In genomic region chr15:100772685-100773084, GRCm38 (mm10) we compare ENCODE assay signal across 22 mouse cellular contexts. TPM values are rescaled to one million over a fixed set of nuclear protein-coding genes. Genes with fewer than 3 reads are reported as not detected.
DNase-seq lines count a peak whose midpoint lies in the region; ATAC-seq and TF ChIP-seq lines count a peak whose summit lies in the region.
"Had no signal": no experiment of that assay in that cellular context is flagged by ENCODE, and none has a peak within 500 bp of the region (broad histone marks: within the 10 kb centered on the region; RNA-seq: fewer than 3 reads in every experiment).

No protein-coding gene starts in this region.

- H3K36me3 ChIP-seq in kidney, adult 2 months (ENCODE audit: control insufficient read depth, insufficient read depth, low read length), result no peaks in the 10 kb centered on the region
- H3K36me3 ChIP-seq in lung, embryonic 14.5 days (ENCODE audit: insufficient read depth), result no peaks in the 10 kb centered on the region
- no peaks in the 10 kb centered on the region for H3K36me3 ChIP-seq in MEL (ENCODE audit: control insufficient read depth in 1 of 2, insufficient read depth in 2 of 2, low read length in 2 of 2)
- H3K36me3 ChIP-seq: embryonic facial prominence, embryonic 13.5 days; heart, embryonic 12.5 days; limb, embryonic 12.5 days; liver, embryonic 15.5 days; stomach, embryonic 15.5 days had no signal

- peak; percentile 38 for TF ChIP-seq RAD21 in MEL (IDR thresholded peaks at IDR 0.05; ENCODE audit: low read depth, low read length)

- H3K4me3 ChIP-seq in kidney, adult 2 months (ENCODE audit: insufficient read depth, low read depth, low read length), result no peak overlapping the region
- H3K4me3 ChIP-seq in lung, embryonic 14.5 days (ENCODE audit: low read depth, low read length), result no peak overlapping the region
- no peak overlapping the region for H3K4me3 ChIP-seq in MEL (ENCODE audit: control insufficient read depth in 1 of 2, insufficient read depth in 1 of 2, low read depth in 2 of 2, low read length in 2 of 2)
- H3K4me3 ChIP-seq: embryonic facial prominence, embryonic 13.5 days; heart, embryonic 12.5 days; hindbrain, embryonic 12.5 days; limb, embryonic 12.5 days; liver, embryonic 15.5 days; midbrain, embryonic 10.5 days; stomach, embryonic 15.5 days had no signal

- 94% methylated on average over 4 of the region's 4 CpGs for WGBS in kidney, adult 2 months
- WGBS in lung, embryonic 14.5 days, result 82% methylated on average over 4 of the region's 4 CpGs

- H3K27me3 ChIP-seq in kidney, adult 2 months (replicated peaks; ENCODE audit: control insufficient read depth, insufficient read depth, low read length), result no peaks in the 10 kb centered on the region
- peaks cover 7% of the 10 kb centered on the region for H3K27me3 ChIP-seq in lung, embryonic 14.5 days (ENCODE audit: insufficient read depth, low read length)
- no peaks in the 10 kb centered on the region for H3K27me3 ChIP-seq in MEL (ENCODE audit: control insufficient read depth in 1 of 2, insufficient read depth in 2 of 2, low read length in 2 of 2)
- H3K27me3 ChIP-seq: embryonic facial prominence, embryonic 13.5 days; hindbrain, embryonic 12.5 days; limb, embryonic 12.5 days; stomach, embryonic 15.5 days had no signal

- no peak overlapping the region for H3K4me2 ChIP-seq in lung, embryonic 14.5 days
- H3K4me2 ChIP-seq: embryonic facial prominence, embryonic 13.5 days; heart, embryonic 12.5 days; hindbrain, embryonic 12.5 days; limb, embryonic 12.5 days; liver, embryonic 15.5 days; stomach, embryonic 15.5 days had no signal

- no peaks in the 10 kb centered on the region for H3K4me1 ChIP-seq in kidney, adult 2 months (ENCODE audit: control insufficient read depth, insufficient read depth, low read length)
- no peaks in the 10 kb centered on the region for H3K4me1 ChIP-seq in lung, embryonic 14.5 days (ENCODE audit: insufficient read depth)
- H3K4me1 ChIP-seq in MEL (ENCODE audit: control insufficient read depth in 1 of 2, insufficient read depth in 2 of 2, low read length in 2 of 2), result peaks cover 0 to 5% of the 10 kb centered on the region in 2 experiments; a peak in 3 of 4 replicates
- H3K4me1 ChIP-seq: liver, embryonic 15.5 days had no signal

- H3K9me3 ChIP-seq in lung, embryonic 14.5 days (ENCODE audit: low read depth, low read length), result no peaks in the 10 kb centered on the region
- H3K9me3 ChIP-seq in MEL (replicated peaks; ENCODE audit: insufficient read depth, low read length), result no peaks in the 10 kb centered on the region
- H3K9me3 ChIP-seq: embryonic facial prominence, embryonic 13.5 days; heart, embryonic 12.5 days; hindbrain, embryonic 12.5 days; limb, embryonic 12.5 days; liver, embryonic 15.5 days; midbrain, embryonic 10.5 days; stomach, embryonic 15.5 days had no signal

- no peak for TF ChIP-seq POLR2A in kidney, adult 2 months (IDR thresholded peaks at IDR 0.05; ENCODE audit: low read depth, low read length)
- TF ChIP-seq POLR2A in MEL (IDR thresholded peaks at IDR 0.05; ENCODE audit: control insufficient read depth in 1 of 2, insufficient read depth in 1 of 2, low read depth in 1 of 2, low read length in 2 of 2, poor library complexity in 1 of 2), result no peak

- no peak overlapping the region for H3K9ac ChIP-seq in lung, embryonic 14.5 days
- no peak overlapping the region for H3K9ac ChIP-seq in MEL (ENCODE audit: control insufficient read depth, low read depth, low read length, poor library complexity, severe bottlenecking)
- H3K9ac ChIP-seq: embryonic facial prominence, embryonic 13.5 days; heart, embryonic 12.5 days; hindbrain, embryonic 12.5 days; limb, embryonic 12.5 days; liver, embryonic 15.5 days; stomach, embryonic 15.5 days had no signal

- no peak for ATAC-seq in lung, embryonic 14.5 days (ENCODE audit: insufficient read depth)
- ATAC-seq: forebrain, embryonic 16.5 days; intestine, embryonic 16.5 days had no signal

- no peak overlapping the region for H3K27ac ChIP-seq in kidney, adult 2 months (ENCODE audit: insufficient read depth, low read depth, low read length)
- no peak overlapping the region for H3K27ac ChIP-seq in lung, embryonic 14.5 days (ENCODE audit: low read depth)
- no peak overlapping the region for H3K27ac ChIP-seq in MEL (ENCODE audit: control insufficient read depth, low read depth, low read length)
- H3K27ac ChIP-seq: embryonic facial prominence, embryonic 13.5 days; hindbrain, embryonic 12.5 days; limb, embryonic 12.5 days; liver, embryonic 15.5 days; midbrain, embryonic 10.5 days; stomach, embryonic 15.5 days had no signal

- no peak for DNase-seq in kidney, adult 2 months
- no peak for DNase-seq in kidney, postnatal 36 days
- no peak for DNase-seq in lung, embryonic 14.5 days
- DNase-seq in lung, adult 18-20 months, result no peak
- peak; percentile 36 for DNase-seq in MEL (ENCODE audit: low read depth, low spot score)
- no peak for DNase-seq in cerebellum, adult 18-20 months
- DNase-seq in adrenal gland, adult (ENCODE audit: inconsistent age in 2 of 2, low spot score in 1 of 2), result no peak
- DNase-seq: adrenal gland, postnatal 10 days; cerebellum, postnatal 14 days; heart, postnatal 14 days; kidney, postnatal 14 days; retina, postnatal 1 day; thymus, adult 2 months had no signal

- H3K79me2 ChIP-seq in MEL (ENCODE audit: control insufficient read depth, insufficient read depth, low read length, poor library complexity), result no peaks in the 10 kb centered on the region

- no peak for TF ChIP-seq EP300 in MEL (IDR thresholded peaks at IDR 0.05; ENCODE audit: low read depth in 1 of 2, low read length in 2 of 2)

- TF ChIP-seq CTCF in kidney, adult 2 months (conservative IDR thresholded peaks at IDR 0.05; ENCODE audit: insufficient read depth, insufficient read length, low read depth, low read length), result 0 out of 2 replicates have a peak, but pooled peaks have one; percentile 20
- TF ChIP-seq CTCF in lung, embryonic 14.5 days (IDR thresholded peaks at IDR 0.05; ENCODE audit: low read depth), result peak; percentile 10; the same call in 1 of the 2 replicates
- TF ChIP-seq CTCF in MEL (IDR thresholded peaks at IDR 0.05 in 2 of 3, conservative IDR thresholded peaks at IDR 0.05 in 1 of 3; ENCODE audit: control insufficient read depth in 1 of 3, insufficient read depth in 1 of 3, low read depth in 2 of 3, low read length in 3 of 3, poor library complexity in 1 of 3, severe bottlenecking in 1 of 3), result peak; percentile 37 to 56 (median 43)

TF ChIP-seq in MEL, 35 proteins besides CTCF, POLR2A, EP300 and RAD21:
- TF ChIP-seq BHLHE40 (IDR thresholded peaks at IDR 0.05; ENCODE audit: borderline replicate concordance, low read depth, low read length) (no peak), MXI1 (IDR thresholded peaks at IDR 0.05; ENCODE audit: low read depth, low read length) (no peak), SMC3 (IDR thresholded peaks at IDR 0.05; ENCODE audit: low read depth, low read length) (peak; percentile 33; the same call in 1 of the 2 replicates), ZC3H11A (IDR thresholded peaks at IDR 0.05; ENCODE audit: low read depth, low read length) (no peak), POLR2AphosphoS2 (IDR thresholded peaks at IDR 0.05; ENCODE audit: low read length) (no peak), MYC (IDR thresholded peaks at IDR 0.05; ENCODE audit: low read depth, low read length) (no peak)

RNA-seq across cellular contexts. Expression of gene Slc4a8, which starts 11.1 kb away (rescaled TPM):
- 5.9 TPM in 2 replicates for polyA plus RNA-seq in kidney, adult 2 months (2012; rRNA removed)
- polyA plus RNA-seq in lung, embryonic 14.5 days (2014; fragmentation: Nextera tagmentation; extraction: Ambion mirVana), result 1.6 and 2.5 TPM in 2 replicates
- 0.35 and 0.72 TPM in 2 replicates for total RNA-seq in MEL (2012; rRNA removed)
- polyA plus RNA-seq in MEL (2012; ENCODE audit: insufficient read depth in 1 of 2, insufficient read length in 2 of 2, low read depth in 1 of 2, low replicate concordance in 2 of 2, missing spikeins in 1 of 2), result 1 to 10 TPM in 1 of 2 experiments, not detected in 1; 2.5 TPM

RNA-seq across cellular contexts. Expression of gene Galnt6, which starts 43.5 kb away (rescaled TPM):
- 0.24 and 1.2 TPM in 2 replicates for polyA plus RNA-seq in kidney, adult 2 months (2012; rRNA removed)
- 0.07 and 0.25 TPM in 2 replicates for polyA plus RNA-seq in lung, embryonic 14.5 days (2014; fragmentation: Nextera tagmentation; extraction: Ambion mirVana)
- total RNA-seq in MEL (2012; rRNA removed), result 17.0 and 17.5 TPM in 2 replicates
- 10 to 100 TPM in 1 of 2 experiments, not detected in 1; 16.1 TPM for polyA plus RNA-seq in MEL (2012; ENCODE audit: insufficient read depth in 1 of 2, insufficient read length in 2 of 2, low read depth in 1 of 2, low replicate concordance in 2 of 2, missing spikeins in 1 of 2)
